Mouse (Mus musculus): ENCODE results near the gene Mctp2.
A peak's percentile ranks its signal among the peaks of the same experiment; 100 is the strongest.

- TF ChIP-seq CTCF (IDR thresholded peaks at IDR 0.05; ENCODE audit: insufficient read depth, low read length): peak; percentile 51
- no peak for TF ChIP-seq POLR2A (IDR thresholded peaks at IDR 0.05; ENCODE audit: borderline replicate concordance, extremely low read depth, low read depth, low read length)
Measured at GRCm38 (mm10) chr7:72239782-72240493, 66.5 kb downstream of the Mctp2 start.
